Mouse (Mus musculus) spleen, postnatal 36 days (tissue): ENCODE measurements around the gene Vmn2r-ps159.
"Not testable (repeated sequence)": the region's sequence is repeated elsewhere in the genome, so short reads cannot be mapped to it uniquely, and the experiment has no call there.

Experiments used
- DNase-seq, 2 experiments: peaks; one replicate each; pipeline ENCODE4 v3.0.0; 2022; ENCODE audit warnings: low spot score in 2 of 2, mixed read lengths in 1 of 2

Vmn2r-ps159 gene

GRCm38 (mm10) chr4:156330803-156331202, at the start of gene Vmn2r-ps159:
Vmn2r-ps159 (plus strand) TSS chr4:156331103.
- not testable (repeated sequence) for DNase-seq

GRCm38 (mm10) chr4:156341601-156342504, 10.9 kb downstream of the Vmn2r-ps159 start:
- DNase-seq, result not testable (repeated sequence)

- no peak for DNase-seq
Measured at GRCm38 (mm10) chr4:156342569-156343325, 11.8 kb downstream of the Vmn2r-ps159 start.

- DNase-seq, result no peak
Measured at GRCm38 (mm10) chr4:156343332-156343731, 12.4 kb downstream of the Vmn2r-ps159 start.

- DNase-seq, result not testable (repeated sequence)
Measured at GRCm38 (mm10) chr4:156356756-156357437, 26.0 kb downstream of the Vmn2r-ps159 start.
